Mouse (Mus musculus): ENCODE data around the gene Ap1b1.

The Ap1b1 gene

GRCm38 (mm10) chr11:4987487-4987852 lies 846 bp downstream of the Ap1b1 start:
- DNase-seq: no peak

- DNase-seq: no peak
Measured at GRCm38 (mm10) chr11:4989187-4989586, 2.6 kb downstream of the Ap1b1 start.

GRCm38 (mm10) chr11:4992471-4992870 lies 5.8 kb downstream of the Ap1b1 start:
- no peak for DNase-seq

GRCm38 (mm10) chr11:4995676-4996075 lies 9.1 kb downstream of the Ap1b1 start:
- no peak for DNase-seq

- no peak for DNase-seq
Measured at GRCm38 (mm10) chr11:4996621-4997199, 10.1 kb downstream of the Ap1b1 start.

- DNase-seq: no peak
Measured at GRCm38 (mm10) chr11:4998352-4998751, 11.7 kb downstream of the Ap1b1 start.

- DNase-seq: no peak
Measured at GRCm38 (mm10) chr11:4998762-4999161, 12.1 kb downstream of the Ap1b1 start.

- DNase-seq: no peak
Measured at GRCm38 (mm10) chr11:5000241-5000640, 13.6 kb downstream of the Ap1b1 start.

- no peak for DNase-seq
Measured at GRCm38 (mm10) chr11:5002826-5003225, 16.2 kb downstream of the Ap1b1 start.

GRCm38 (mm10) chr11:5005528-5005927 lies 18.9 kb downstream of the Ap1b1 start:
- no peak for DNase-seq

GRCm38 (mm10) chr11:5007186-5007585 lies 20.6 kb downstream of the Ap1b1 start:
- no peak for DNase-seq

- no peak for DNase-seq
Measured at GRCm38 (mm10) chr11:5008867-5009266, 22.2 kb downstream of the Ap1b1 start.

GRCm38 (mm10) chr11:5009354-5010074 lies 22.9 kb downstream of the Ap1b1 start:
- no peak for DNase-seq

GRCm38 (mm10) chr11:5010205-5010604 lies 23.6 kb downstream of the Ap1b1 start:
- DNase-seq: no peak

- DNase-seq: no peak
Measured at GRCm38 (mm10) chr11:5011480-5011879, 24.9 kb downstream of the Ap1b1 start.

GRCm38 (mm10) chr11:5012213-5012715 lies 25.6 kb downstream of the Ap1b1 start:
- no peak for DNase-seq

GRCm38 (mm10) chr11:5015720-5016119 lies 29.1 kb downstream of the Ap1b1 start:
- DNase-seq: peak; percentile 91

- DNase-seq: no peak
Measured at GRCm38 (mm10) chr11:5016286-5016685, 29.7 kb downstream of the Ap1b1 start.

- DNase-seq: no peak
Measured at GRCm38 (mm10) chr11:5017506-5017905, 30.9 kb downstream of the Ap1b1 start.

GRCm38 (mm10) chr11:5025108-5025507 lies 38.5 kb downstream of the Ap1b1 start:
- DNase-seq: no peak

- DNase-seq: no peak
Measured at GRCm38 (mm10) chr11:5028228-5028627, 41.6 kb downstream of the Ap1b1 start.

GRCm38 (mm10) chr11:5032706-5033105 lies 46.1 kb downstream of the Ap1b1 start:
- DNase-seq: no peak

GRCm38 (mm10) chr11:5033136-5033535 lies 46.5 kb downstream of the Ap1b1 start:
- peak; percentile 65 for DNase-seq

GRCm38 (mm10) chr11:5035421-5035820 lies 48.8 kb downstream of the Ap1b1 start:
- DNase-seq: no peak

Measured in cerebellum, adult 11 months (tissue).